Mouse (Mus musculus): ENCODE data around the gene Rps9.

GRCm38 (mm10) chr7:3656966-3657365 lies 46.8 kb upstream of the Rps9 start:
- no peak for TF ChIP-seq HCFC1 (IDR thresholded peaks at IDR 0.05; ENCODE audit: low read depth, low read length)
- no peak for TF ChIP-seq CTCF (conservative IDR thresholded peaks at IDR 0.05 in 1 of 2, IDR thresholded peaks at IDR 0.05 in 1 of 2; ENCODE audit: low read depth in 2 of 2, low read length in 2 of 2)
- no peak for TF ChIP-seq SMC3 (IDR thresholded peaks at IDR 0.05; ENCODE audit: low read depth, low read length)
- no peak for TF ChIP-seq MAFK (IDR thresholded peaks at IDR 0.05; ENCODE audit: insufficient replicate concordance, low read length)
- no peak for TF ChIP-seq TCF12 (IDR thresholded peaks at IDR 0.05; ENCODE audit: low read depth, low read length)
- no peak for TF ChIP-seq POLR2A (IDR thresholded peaks at IDR 0.05; ENCODE audit: low read depth, low read length)
- TF ChIP-seq JUND (conservative IDR thresholded peaks at IDR 0.05; ENCODE audit: low read depth, low read length), result no peak
- TF ChIP-seq EP300 (IDR thresholded peaks at IDR 0.05; ENCODE audit: low read length), result no peak
- no peak for TF ChIP-seq ELF1 (IDR thresholded peaks at IDR 0.05; ENCODE audit: low read depth, low read length)
- TF ChIP-seq MYC (IDR thresholded peaks at IDR 0.05; ENCODE audit: low read depth, low read length), result no peak
- no peak for TF ChIP-seq KAT2A (IDR thresholded peaks at IDR 0.05; ENCODE audit: insufficient replicate concordance, low read length)

All from CH12.LX (cell line).